Mouse (Mus musculus): ENCODE results near the gene Chrm4.

Gene Chrm4

GRCm38 (mm10) chr2:91926949-91927348, at the start of gene Chrm4:
Chrm4 (plus strand) TSS chr2:91927249.
- DNase-seq: no peak

DNA sequence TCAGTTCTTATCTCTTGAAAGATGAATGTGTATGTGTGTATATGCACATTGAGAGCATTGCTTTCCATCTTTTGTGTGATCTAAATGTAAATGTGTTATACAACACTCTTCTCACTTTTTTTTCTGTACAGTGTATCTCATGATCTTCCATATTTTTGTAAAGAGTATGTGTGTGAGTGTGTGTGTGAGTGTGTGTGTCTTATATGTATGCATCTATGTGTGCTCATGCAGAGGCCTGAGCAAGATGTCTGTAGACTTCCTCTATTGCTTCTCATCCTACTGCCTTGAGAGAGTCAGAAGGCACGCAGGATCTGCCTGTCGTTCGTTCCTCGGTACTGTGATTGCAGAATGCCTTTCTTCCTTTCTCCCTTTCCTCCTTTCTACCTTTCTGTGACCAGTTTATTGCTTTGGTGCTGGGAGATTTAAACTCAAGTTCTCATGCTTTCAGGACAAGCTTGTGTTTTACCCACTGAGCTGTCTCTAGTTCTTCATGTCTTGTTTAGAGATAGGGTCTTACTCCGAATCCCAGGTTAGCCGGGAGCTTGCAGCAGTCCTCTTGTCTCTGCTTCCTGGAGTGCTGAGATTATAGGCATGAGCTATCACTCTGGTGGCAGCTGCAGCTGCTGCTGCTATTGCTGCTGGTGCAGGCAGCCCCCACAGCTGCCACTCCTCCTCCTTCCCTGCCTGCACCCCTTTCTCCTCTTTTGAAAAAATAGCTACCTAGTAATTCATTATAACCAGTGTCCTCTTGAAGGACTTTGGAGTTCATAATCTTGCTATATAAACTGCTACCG, 48.5 kb upstream of the Chrm4 start:
- DNase-seq: no peak

GRCm38 (mm10) chr2:91883961-91884360, 43.1 kb upstream of the Chrm4 start:
- DNase-seq: no peak

DNA sequence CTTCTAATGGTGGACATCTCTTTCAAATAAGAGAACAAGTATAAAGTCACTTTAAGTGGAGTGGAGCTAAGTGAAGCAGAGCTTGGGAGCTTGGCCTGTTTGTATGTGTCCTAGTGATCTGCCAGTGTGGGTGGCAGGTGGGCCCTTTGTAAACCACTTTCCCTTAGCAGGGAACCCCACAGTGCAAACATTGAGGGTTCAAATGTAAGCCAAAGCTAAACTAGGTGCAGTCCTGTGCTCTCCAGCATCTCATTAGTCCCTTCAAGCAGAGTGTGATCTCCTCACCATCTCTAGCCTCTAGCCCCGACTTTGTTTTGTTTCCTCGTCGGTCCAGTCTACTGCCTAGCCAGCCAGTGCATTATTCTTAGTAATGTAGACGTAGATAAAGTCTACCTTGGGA, 42.4 kb upstream of the Chrm4 start:
- no peak for DNase-seq

GRCm38 (mm10) chr2:91894716-91895115, 32.3 kb upstream of the Chrm4 start:
- no peak for DNase-seq

- DNase-seq: no peak
These were observed 31.6 kb upstream of the Chrm4 start for GRCm38 (mm10) chr2:91895401-91895800.

DNA sequence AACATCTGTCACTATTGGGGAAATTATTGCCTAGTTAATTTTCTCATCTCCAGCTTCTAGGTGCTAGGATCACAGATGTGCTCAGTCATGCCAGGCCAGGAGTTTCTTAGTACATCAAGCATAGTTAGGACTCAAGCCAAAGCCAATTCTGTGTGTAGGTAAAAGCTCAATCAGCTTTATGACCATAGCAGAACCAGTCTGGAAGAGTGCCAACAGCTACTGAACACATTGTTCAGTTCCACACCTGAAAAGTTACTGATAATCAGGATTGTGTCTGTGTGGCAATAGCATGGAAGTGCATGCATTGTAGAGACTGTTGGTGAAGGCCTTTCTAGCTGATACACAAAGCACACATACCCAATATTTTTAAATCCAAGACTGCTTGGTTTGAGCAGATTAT, 29.1 kb upstream of the Chrm4 start:
- no peak for DNase-seq

DNA sequence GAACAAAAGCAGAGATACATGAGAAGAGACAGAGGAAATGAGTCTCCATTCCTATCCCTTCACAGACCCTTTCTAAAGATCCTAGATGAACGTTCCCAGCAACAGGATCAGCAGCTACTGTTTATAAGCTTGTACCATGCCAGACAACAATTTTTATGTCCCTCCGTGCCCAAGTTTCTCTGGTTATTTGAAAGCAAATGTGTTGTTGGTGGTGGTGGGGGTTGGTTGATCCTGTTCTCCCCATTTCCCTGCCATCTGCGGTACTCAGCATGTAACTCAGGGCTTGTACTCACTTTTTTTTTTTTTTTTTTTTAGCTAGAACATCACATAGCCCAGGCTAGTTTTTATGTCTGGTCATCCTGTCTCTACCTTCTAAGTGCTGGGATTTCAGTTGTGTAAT, 27.9 kb upstream of the Chrm4 start:
- no peak for DNase-seq

- no peak for DNase-seq
These were observed 26.6 kb upstream of the Chrm4 start for GRCm38 (mm10) chr2:91900431-91900830.

- DNase-seq: no peak
These were observed 24.7 kb upstream of the Chrm4 start for GRCm38 (mm10) chr2:91902336-91902735.

GRCm38 (mm10) chr2:91903171-91903925, 23.7 kb upstream of the Chrm4 start:
- DNase-seq: no peak

- DNase-seq: no peak
These were observed 22.3 kb upstream of the Chrm4 start for GRCm38 (mm10) chr2:91904618-91905307.

- no peak for DNase-seq
These were observed 20.9 kb upstream of the Chrm4 start for GRCm38 (mm10) chr2:91906141-91906540.

DNA sequence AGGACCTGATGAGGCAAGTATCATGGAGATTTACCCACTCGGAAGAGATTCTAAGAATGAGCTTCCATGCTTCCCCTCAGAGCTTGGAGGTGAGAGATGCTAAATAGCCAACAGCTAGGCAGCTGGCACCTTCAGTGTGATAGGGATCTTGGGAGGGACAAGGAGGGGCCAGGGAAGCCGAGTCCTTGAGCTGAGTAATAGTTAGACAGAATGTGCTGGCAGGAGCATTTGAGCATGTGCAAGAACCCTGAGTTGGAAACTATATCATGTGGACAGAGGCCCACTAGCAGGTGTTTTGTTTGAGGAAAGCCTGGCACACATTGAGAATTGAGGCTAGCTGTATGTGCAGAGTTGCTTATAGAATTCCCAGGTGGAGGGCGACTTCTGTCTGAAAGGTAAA, 14.4 kb upstream of the Chrm4 start:
- no peak for DNase-seq

DNA sequence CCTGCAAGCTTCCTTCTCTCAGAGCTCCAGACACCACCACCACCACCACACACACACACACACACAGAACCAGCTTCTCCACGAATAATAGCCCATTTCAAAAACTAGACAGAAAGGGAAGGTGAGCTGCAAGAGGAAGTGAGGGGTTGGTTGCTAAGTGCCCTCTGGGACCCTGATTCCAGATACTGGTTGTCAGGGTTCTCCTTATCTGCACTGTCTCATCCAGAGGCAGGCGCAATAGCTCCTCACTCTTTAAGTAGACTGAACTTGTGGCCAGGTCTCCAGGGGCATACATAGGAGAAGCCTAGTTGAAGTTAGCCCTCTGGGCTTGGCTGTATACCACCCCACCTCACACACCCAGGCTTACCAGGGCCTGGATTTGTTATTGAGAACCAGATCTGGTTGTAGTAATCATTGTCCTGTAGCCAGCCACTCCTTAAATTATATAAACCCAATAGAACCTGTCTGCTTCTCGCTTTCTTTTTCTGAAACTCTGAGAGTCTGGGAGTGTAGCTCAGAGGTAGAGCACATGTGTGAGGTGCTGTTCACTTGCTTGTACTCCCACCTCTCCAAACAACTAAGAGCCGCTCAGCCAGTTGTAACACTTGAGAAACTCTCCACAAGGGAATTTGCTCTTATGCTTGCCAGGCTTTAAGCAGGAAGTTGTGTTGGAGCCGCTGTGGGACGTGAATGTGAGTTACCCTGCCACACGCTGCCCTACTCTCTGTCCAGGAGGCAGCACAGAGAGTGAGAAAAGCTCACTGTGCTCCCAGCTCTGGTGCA, 13.5 kb upstream of the Chrm4 start:
- DNase-seq: no peak

DNA sequence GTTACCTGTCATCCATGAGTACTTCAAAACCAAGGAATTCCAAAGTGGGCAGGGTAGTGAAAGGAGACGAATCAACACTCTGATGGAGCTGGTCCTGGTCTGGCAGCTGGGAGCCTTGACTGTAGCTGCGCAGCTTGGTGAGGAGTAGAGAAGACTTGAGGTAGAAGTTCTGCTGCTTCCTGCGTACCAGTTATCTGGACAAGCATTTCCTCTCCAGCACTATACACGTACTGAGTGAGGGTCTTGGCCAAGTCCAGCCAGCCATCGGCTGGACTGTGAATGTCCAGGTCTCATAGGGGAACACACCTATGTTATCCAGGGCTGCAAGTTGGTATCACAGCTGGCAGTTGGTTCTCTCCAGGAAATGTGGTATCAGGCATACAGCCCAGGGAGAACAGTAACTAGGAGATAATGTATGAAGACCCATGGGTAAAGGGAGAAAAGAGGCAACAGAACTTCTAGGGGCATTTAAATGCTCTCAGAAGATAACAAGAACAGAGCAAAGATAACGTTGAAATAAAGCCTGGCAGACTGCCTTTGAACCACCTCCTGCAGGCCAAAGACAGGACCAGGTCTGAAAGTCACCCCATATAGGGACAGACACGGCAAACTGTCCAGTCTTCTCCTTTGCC, 10.6 kb upstream of the Chrm4 start:
- DNase-seq: no peak

DNA sequence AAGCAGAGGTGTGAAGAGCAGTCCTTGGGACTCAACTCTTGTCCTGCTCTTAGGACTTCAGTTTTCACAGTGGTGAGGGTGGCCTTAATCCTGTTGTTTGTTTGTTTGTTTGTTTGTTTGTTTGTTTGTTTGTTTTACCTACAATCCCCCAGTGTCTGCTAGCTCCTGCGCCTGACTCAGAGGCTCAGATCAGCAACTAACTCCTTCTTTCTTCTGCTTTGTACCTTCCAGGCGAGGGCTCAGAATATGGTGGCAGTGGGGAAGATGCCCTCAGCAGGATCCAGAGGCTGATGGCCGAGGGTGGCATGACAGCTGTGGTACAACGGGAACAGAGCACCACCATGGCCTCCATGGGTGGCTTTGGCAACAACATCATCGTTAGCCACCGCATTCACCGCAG, 10.0 kb upstream of the Chrm4 start:
- DNase-seq: no peak

DNA sequence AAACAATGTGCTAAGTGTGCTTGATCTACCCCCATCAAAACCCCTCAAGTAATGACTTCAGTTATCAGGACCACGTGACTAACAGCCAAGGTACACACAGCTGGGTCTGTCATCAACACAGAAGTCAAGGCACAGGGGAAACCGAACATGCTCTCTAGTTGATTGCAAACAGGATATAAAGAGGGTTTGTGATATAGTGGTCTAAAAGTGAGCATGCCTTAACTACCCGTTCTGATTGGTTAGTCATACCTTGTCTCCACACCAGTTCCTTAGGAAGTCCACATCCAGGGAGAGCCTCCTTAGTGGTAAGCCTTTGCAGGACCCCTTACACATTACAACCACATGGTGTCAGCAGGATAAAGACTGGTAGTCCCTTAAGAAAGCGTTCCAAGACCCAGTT, 6.9 kb upstream of the Chrm4 start:
- no peak for DNase-seq

DNA sequence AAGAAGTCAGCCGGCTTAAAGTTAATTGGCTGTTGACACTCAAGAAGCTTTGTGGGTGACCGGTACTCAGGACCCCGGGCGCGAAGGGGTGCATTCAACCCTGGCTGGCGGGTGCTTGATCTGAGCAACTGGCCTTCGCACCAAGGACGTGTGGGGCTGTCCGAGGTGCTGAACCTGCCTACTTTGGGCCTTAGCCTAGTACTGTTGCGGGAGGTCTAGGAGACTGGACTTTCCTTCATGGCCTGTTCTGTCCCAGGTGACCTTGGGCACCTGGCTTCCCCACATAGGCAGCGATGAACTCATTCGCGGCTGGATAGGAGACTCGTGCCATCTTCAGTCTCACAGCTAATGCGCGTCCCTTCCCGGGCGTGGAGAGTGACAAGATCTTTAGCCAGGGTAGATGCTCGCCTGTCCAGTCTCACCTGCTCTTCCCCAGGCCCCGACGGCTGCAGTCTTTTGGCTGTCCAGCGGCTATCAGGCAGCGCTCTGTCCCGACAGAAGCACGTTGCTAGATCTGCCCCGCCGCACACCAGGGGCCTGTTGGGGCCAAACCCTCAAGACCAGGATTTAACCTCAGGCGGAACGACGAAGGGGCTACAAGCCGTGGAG, 5.8 kb upstream of the Chrm4 start:
- no peak for DNase-seq

DNA sequence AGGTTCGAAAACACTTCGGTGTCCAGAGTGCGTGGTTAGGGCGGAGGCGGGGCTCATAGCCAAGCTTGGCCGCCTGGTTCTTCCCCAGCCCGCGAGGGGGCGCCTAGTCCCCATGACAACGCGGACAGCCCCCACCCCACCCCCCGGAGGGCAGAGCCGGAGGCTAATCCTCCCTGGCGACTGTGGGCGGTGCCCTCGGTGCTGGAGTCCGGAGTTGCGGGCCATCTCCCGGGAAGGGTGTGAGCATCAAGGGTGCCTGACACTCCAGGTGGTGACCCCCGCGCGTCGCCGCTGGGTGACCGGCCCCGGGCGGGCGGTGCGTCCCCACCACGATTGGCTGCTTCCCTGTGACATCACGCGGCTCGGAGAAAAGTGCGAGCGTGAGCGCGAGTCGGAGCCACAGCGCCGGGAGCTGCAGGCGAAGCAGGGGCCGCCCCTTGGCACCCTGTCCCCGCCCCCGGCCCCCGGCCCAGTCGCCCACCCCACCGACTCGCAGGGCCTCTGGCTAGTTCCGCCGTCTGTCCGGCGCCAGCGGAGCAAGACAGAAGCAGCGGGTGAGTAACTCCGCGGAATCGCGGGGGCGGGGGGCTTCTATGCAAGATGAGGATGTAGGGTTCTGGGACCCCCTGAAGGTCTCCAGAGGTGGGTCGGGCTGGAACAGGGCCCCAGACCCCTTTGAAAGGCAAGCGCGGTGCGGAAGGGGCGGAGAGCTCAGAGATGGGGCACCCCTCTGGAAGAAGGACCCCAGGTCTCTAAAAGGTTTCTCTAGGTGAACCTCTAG, 5.1 kb upstream of the Chrm4 start:
- DNase-seq: peak in 1 of 2 experiments; percentile 54
